Mouse (Mus musculus) stomach, embryonic 16.5 days (tissue): Measurements from ENCODE around the gene Zfp12. TPM values are rescaled to one million over a fixed set of nuclear protein-coding genes. Genes with fewer than 3 reads are reported as not detected.
A peak's percentile ranks its signal among the peaks of the same experiment; 100 is the strongest.

ENCODE experiments used
- ATAC-seq: fragments of 200-750 bp; cut with Nextera tagmentation; 2 replicates; pipeline ENCODE4 v1.8.0; 2017; ENCODE audit warnings: moderate number of reproducible peaks, moderate TSS enrichment; ENCODE audit not compliant: insufficient read depth, low FRiP score
- H3K27ac ChIP-seq: fragments of 300-500 bp; sonication (generic); 2 replicates; pipeline ENCODE4 v1.5.1; 2014; ENCODE audit warnings: low read length
- H3K27me3 ChIP-seq: fragments of 300-500 bp; sonication (generic); 2 replicates; pipeline ENCODE4 v1.6.1; 2014; ENCODE audit warnings: low read length, control low read depth, mixed read lengths; ENCODE audit not compliant: control insufficient read depth, insufficient read depth
- H3K36me3 ChIP-seq: fragments of 300-500 bp; sonication (generic); 2 replicates; pipeline ENCODE4 v1.6.1; 2014; ENCODE audit warnings: low read length; ENCODE audit not compliant: control insufficient read depth, insufficient read depth
- H3K4me1 ChIP-seq: fragments of 300-500 bp; sonication (generic); 2 replicates; pipeline ENCODE4 v1.6.1; 2014; ENCODE audit warnings: low read length, control low read depth, mixed read lengths; ENCODE audit not compliant: control insufficient read depth, insufficient read depth
- H3K4me2 ChIP-seq: fragments of 300-500 bp; sonication (generic); 2 replicates; pipeline ENCODE4 v1.6.1; 2014; ENCODE audit warnings: low read depth, low read length, mixed read lengths
- H3K4me3 ChIP-seq: fragments of 300-500 bp; sonication (generic); replicated peaks from 2 replicates; pipeline ENCODE4 v1.5.1; 2014; ENCODE audit warnings: mild to moderate bottlenecking, low read length
- H3K9ac ChIP-seq: fragments of 300-500 bp; sonication (generic); 2 replicates; pipeline ENCODE4 v1.6.1; 2014; ENCODE audit warnings: low read length
- H3K9me3 ChIP-seq: fragments of 300-500 bp; sonication (generic); replicated peaks from 2 replicates; pipeline ENCODE4 v1.6.1; 2016; ENCODE audit warnings: low read length, control low read depth; ENCODE audit not compliant: control insufficient read depth
- WGBS: fragments of 180-500 bp; shearing (Covaris S2); extraction: QIAGEN DNeasy Blood & Tissue Kit; methylation state at CpG from one replicate; pipeline ENCODE4 v1.1.7; 2014; 5-methylcytosine and 5-hydroxymethylcytosine counted together
- polyA plus RNA-seq: library from polyadenylated mRNA; unstranded; fragments of >200 nt; fragmentation: Nextera tagmentation; extraction: Ambion mirVana; gene quantifications from 2 replicates; pipeline ENCODE4 v1.2.1, GENCODE M21; 2015

Zfp12 gene
- polyA plus RNA-seq, 1 experiment from 2014 or later: 11.3 TPM

GRCm38 (mm10) chr5:143254487-143255130 is 19.6 kb downstream of the Zfp12 start:
- Histone ChIP-seq H3K27ac (no peak overlapping the region), H3K9ac (no peak overlapping the region), H3K27me3 (peaks cover 59% of the 10 kb centered on the region), H3K36me3 (peaks cover 18% of the 10 kb centered on the region), H3K9me3 (peaks cover 5% of the 10 kb centered on the region; the same call in 1 of the 2 replicates), H3K4me1 (0 out of 2 replicates have a peak, but pooled peaks cover 11% of the 10 kb centered on the region), H3K4me3 (no peak overlapping the region), H3K4me2 (no peak overlapping the region)
- 35% methylated on average over 66 of the region's 66 CpGs for WGBS
- no peak for ATAC-seq

DNA sequence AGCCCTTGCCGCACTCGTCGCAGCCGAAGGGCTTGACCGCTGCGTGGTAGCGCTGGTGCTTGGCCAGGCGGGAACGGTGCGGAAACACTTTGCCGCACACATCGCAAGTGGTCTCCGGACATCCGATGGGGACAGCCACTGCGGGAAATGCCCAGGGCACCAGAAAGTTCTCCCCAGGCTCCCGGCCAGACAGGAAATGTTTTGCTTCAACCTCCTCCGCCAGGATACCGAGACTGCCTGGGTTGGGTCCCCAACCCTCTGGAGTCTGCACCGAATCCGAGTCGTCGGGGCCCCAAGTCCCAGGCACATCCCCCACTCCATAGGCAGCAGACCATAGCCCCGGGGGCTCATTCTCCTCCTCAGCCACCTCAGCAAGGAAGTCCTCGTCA is 20.2 kb downstream of the Zfp12 start:
- 53% methylated on average over 24 of the region's 24 CpGs for WGBS
- Histone ChIP-seq H3K4me2 (no peak overlapping the region), H3K9ac (no peak overlapping the region), H3K27ac (no peak overlapping the region), H3K4me3 (no peak overlapping the region), H3K36me3 (peaks cover 18% of the 10 kb centered on the region), H3K27me3 (peaks cover 59% of the 10 kb centered on the region), H3K4me1 (0 out of 2 replicates have a peak, but pooled peaks cover 11% of the 10 kb centered on the region), H3K9me3 (peaks cover 5% of the 10 kb centered on the region; the same call in 1 of the 2 replicates)
- ATAC-seq: no peak

- Histone ChIP-seq H3K9me3 (peaks cover 5% of the 10 kb centered on the region; the same call in 1 of the 2 replicates), H3K36me3 (peaks cover 18% of the 10 kb centered on the region), H3K4me2 (no peak overlapping the region), H3K27me3 (peaks cover 59% of the 10 kb centered on the region), H3K27ac (no peak overlapping the region), H3K9ac (no peak overlapping the region), H3K4me3 (no peak overlapping the region), H3K4me1 (0 out of 2 replicates have a peak, but pooled peaks cover 11% of the 10 kb centered on the region)
- no peak for ATAC-seq
- 88% methylated on average over 5 of the region's 5 CpGs for WGBS
Observed at GRCm38 (mm10) chr5:143255802-143256201, 20.8 kb downstream of the Zfp12 start.

DNA sequence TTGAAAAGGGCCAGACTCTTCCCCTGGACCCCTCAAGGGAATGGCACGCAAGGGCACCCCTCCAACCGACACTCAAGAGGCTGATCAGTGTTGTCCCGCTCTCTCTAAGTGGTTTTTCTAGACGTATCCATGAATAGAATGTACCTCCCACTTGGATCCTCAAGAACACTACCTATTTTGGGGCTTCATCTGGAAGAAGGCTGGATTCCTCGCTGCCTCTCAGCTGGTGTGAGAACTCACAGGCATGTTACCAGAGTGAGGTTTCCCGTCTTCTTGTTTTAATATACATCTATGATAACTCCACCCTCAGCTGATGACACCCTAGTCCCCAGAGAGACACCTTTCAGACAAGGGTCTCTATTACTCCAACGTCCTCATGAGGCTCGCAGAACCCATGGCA is 26.7 kb downstream of the Zfp12 start:
- H3K9ac ChIP-seq: no peak overlapping the region
- no peak overlapping the region for H3K27ac ChIP-seq
- no peaks in the 10 kb centered on the region for H3K9me3 ChIP-seq
- no peaks in the 10 kb centered on the region; the same call in 1 of the 2 replicates for H3K36me3 ChIP-seq
- WGBS: 91% methylated on average over 8 of the region's 8 CpGs
- H3K4me1 ChIP-seq: no peaks in the 10 kb centered on the region
- H3K4me3 ChIP-seq: no peak overlapping the region
- ATAC-seq: no peak
- H3K27me3 ChIP-seq: peaks cover 9% of the 10 kb centered on the region
- no peak overlapping the region for H3K4me2 ChIP-seq

DNA sequence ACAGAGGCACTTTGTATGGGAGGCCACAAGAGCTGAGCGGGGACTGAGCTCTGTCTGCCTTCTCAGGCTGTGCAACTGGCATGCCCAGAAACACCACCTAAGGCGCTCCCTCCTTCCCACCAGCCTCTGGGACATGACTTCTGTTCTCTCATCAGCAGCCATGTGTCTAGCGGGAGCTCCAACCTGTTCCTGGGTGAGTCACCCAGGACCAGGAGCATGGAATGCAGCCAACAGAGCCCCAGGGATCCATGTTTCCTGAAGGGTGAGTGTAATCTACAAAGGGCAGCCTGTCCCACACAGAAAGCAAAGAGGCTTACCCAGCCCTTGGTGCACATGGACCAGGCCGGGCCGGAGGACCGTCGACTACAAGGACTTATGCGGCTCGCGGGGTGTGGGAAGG is 29.7 kb downstream of the Zfp12 start:
- WGBS: 80% methylated on average over 10 of the region's 10 CpGs
- no peaks in the 10 kb centered on the region for H3K9me3 ChIP-seq

DNA sequence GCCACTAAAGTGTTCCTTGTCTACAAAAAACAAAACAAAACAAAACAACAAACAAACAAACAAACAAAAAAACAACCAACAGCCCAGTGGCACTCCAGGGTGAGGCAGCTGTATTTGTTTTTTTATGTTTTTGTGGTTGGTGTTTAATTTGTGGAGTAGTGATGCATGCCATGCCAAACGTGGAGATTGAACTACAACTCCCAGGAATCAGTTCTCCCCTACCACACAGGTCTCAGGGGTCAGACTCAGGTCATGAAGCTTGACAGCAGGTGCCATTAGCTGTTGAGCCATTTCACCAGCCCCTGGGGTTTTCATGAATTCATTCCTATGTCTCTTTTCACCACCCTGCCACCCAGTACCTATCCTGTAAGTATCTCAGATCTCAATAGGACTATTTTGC is 30.4 kb downstream of the Zfp12 start:
- Histone ChIP-seq H3K4me2 (no peak overlapping the region), H3K4me1 (peaks cover 7% of the 10 kb centered on the region), H3K4me3 (no peak overlapping the region), H3K27me3 (no peaks in the 10 kb centered on the region), H3K27ac (no peak overlapping the region), H3K36me3 (no peaks in the 10 kb centered on the region; the same call in 1 of the 2 replicates), H3K9ac (no peak overlapping the region), H3K9me3 (no peaks in the 10 kb centered on the region)
- ATAC-seq: no peak
- WGBS: 43% methylated on average over 1 of the region's 1 CpGs

More for the DNA sequence above, 29.7 kb downstream of the Zfp12 start:
- Histone ChIP-seq H3K4me1 (peaks cover 4% of the 10 kb centered on the region; the same call in 1 of the 2 replicates), H3K36me3 (no peaks in the 10 kb centered on the region; the same call in 1 of the 2 replicates), H3K4me3 (no peak overlapping the region), H3K9ac (no peak overlapping the region), H3K27me3 (no peaks in the 10 kb centered on the region), H3K4me2 (no peak overlapping the region), H3K27ac (no peak overlapping the region)
- no peak for ATAC-seq

- no peak overlapping the region for H3K9ac ChIP-seq
- H3K27me3 ChIP-seq: no peaks in the 10 kb centered on the region
- H3K9me3 ChIP-seq: no peaks in the 10 kb centered on the region
- H3K4me1 ChIP-seq: peaks cover 12% of the 10 kb centered on the region
- H3K36me3 ChIP-seq: no peaks in the 10 kb centered on the region; the same call in 1 of the 2 replicates
- H3K4me2 ChIP-seq: no peak overlapping the region
- 83% methylated on average over 6 of the region's 6 CpGs for WGBS
- no peak for ATAC-seq
- no peak overlapping the region for H3K27ac ChIP-seq
- no peak overlapping the region for H3K4me3 ChIP-seq
Observed at GRCm38 (mm10) chr5:143266794-143267193, 31.8 kb downstream of the Zfp12 start.

DNA sequence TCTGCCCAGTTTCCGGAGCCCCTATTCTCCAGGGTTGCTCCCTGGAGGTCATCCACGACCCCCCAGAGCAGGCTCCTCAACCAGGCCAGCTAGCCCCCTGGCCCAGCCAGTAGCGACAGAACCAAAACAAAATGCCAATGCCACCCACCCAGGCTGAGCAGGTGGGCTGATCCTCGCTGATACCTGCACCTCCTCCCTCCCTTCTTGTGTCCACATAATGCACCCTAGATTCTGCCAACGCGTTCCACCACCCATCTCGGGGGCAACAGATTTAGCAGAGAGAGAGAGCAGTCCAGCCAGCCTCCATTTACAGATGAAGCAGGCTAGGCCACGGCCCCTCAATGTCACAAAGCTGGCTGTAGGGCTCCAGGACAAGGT is 34.0 kb downstream of the Zfp12 start:
- Histone ChIP-seq H3K4me3 (peak overlapping the region; percentile 84), H3K4me1 (peaks cover 12% of the 10 kb centered on the region), H3K27ac (no peak overlapping the region), H3K4me2 (peak overlapping the region; percentile 87), H3K9me3 (no peaks in the 10 kb centered on the region), H3K36me3 (no peaks in the 10 kb centered on the region; the same call in 1 of the 2 replicates), H3K27me3 (no peaks in the 10 kb centered on the region), H3K9ac (peak overlapping the region; percentile 95)
- WGBS: 26% methylated on average over 8 of the region's 8 CpGs
- ATAC-seq: no peak

GRCm38 (mm10) chr5:143269363-143270150 is 34.6 kb downstream of the Zfp12 start, which contains the start of gene Zfp316:
Zfp316 (minus strand) TSS chr5:143270022.
- peak within 1 kb of the TSS; percentile 95 for H3K9ac ChIP-seq
- ATAC-seq: peak; percentile 74
- H3K36me3 ChIP-seq: no peaks in the 10 kb centered on the region
- peak within 1 kb of the TSS; percentile 38; the same call in 1 of the 2 replicates for H3K27ac ChIP-seq
- H3K4me2 ChIP-seq: peak within 1 kb of the TSS; percentile 87
- H3K9me3 ChIP-seq: no peaks in the 10 kb centered on the region
- H3K4me3 ChIP-seq: peak within 1 kb of the TSS; percentile 84
- peaks cover 12% of the 10 kb centered on the region for H3K4me1 ChIP-seq
- no peaks in the 10 kb centered on the region for H3K27me3 ChIP-seq
- WGBS: under 1% methylated on average over 77 of the region's 79 CpGs
